Mouse (Mus musculus) ES-Bruce4 (cell line): ENCODE results near the gene Rnps1.

Experiments used
- EP300 ChIP-seq: IDR thresholded peaks from 2 replicates; pipeline ENCODE4 v1.6.1; 2011; ENCODE audit warnings: low read depth, low read length; ENCODE audit not compliant: insufficient read depth
- POLR2A ChIP-seq: IDR thresholded peaks from one replicate; pipeline ENCODE4 v1.8.1; 2011; ENCODE audit warnings: low read length; ENCODE audit not compliant: insufficient read depth

- no peak for TF ChIP-seq POLR2A
- no peak for TF ChIP-seq EP300
Observed at GRCm38 (mm10) chr17:24470701-24471527, 56.5 kb downstream of the Rnps1 start.
